Mouse (Mus musculus) forebrain, embryonic 16.5 days (tissue): ENCODE data around the gene Sh3pxd2a. TPM values are rescaled to one million over a fixed set of nuclear protein-coding genes. Genes with fewer than 3 reads are reported as not detected.

Experiments
- ATAC-seq: fragments of 200-750 bp; cut with Nextera tagmentation; 2 replicates; pipeline ENCODE4 v1.8.0; 2017; ENCODE audit warnings: mild to moderate bottlenecking, moderate library complexity
- H3K27ac ChIP-seq: fragments of 300-500 bp; sonication (generic); 2 replicates; pipeline ENCODE4 v1.5.1; 2014; ENCODE audit warnings: low read length, control low read depth
- H3K27me3 ChIP-seq: fragments of 300-500 bp; sonication (generic); replicated peaks from 2 replicates; pipeline ENCODE4 v1.6.1; 2014; ENCODE audit warnings: low read length; ENCODE audit not compliant: control insufficient read depth, insufficient read depth
- H3K36me3 ChIP-seq: fragments of 300-500 bp; sonication (generic); 2 replicates; pipeline ENCODE4 v1.6.1; 2014; ENCODE audit not compliant: control insufficient read depth, insufficient read depth
- H3K4me1 ChIP-seq: fragments of 300-500 bp; sonication (generic); replicated peaks from 2 replicates; pipeline ENCODE4 v1.6.1; 2014; ENCODE audit warnings: low read length; ENCODE audit not compliant: control insufficient read depth, insufficient read depth
- H3K4me2 ChIP-seq: fragments of 300-500 bp; sonication (generic); 2 replicates; pipeline ENCODE4 v1.6.1; 2014; ENCODE audit warnings: mild to moderate bottlenecking, low read length, control low read depth
- H3K4me3 ChIP-seq: fragments of 300-500 bp; sonication (generic); replicated peaks from 2 replicates; pipeline ENCODE4 v1.5.1; 2014; ENCODE audit warnings: mild to moderate bottlenecking, low read length, control low read depth
- H3K9ac ChIP-seq: fragments of 300-500 bp; sonication (generic); replicated peaks from 2 replicates; pipeline ENCODE4 v1.6.1; 2014; ENCODE audit warnings: low read depth, low read length, control low read depth
- H3K9me3 ChIP-seq: fragments of 300-500 bp; sonication (generic); 2 replicates; pipeline ENCODE4 v1.6.1; 2016; ENCODE audit warnings: low read length; ENCODE audit not compliant: control insufficient read depth
- WGBS: fragments of 180-500 bp; shearing (Covaris S2); extraction: QIAGEN DNeasy Blood & Tissue Kit; methylation state at CpG from one replicate; pipeline ENCODE4 v1.1.7; 2014; 5-methylcytosine and 5-hydroxymethylcytosine counted together
- polyA plus RNA-seq: library from polyadenylated mRNA; unstranded; fragments of >200 nt; fragmentation: Nextera tagmentation; extraction: Ambion mirVana; gene quantifications from 2 replicates; pipeline ENCODE4 v1.2.1, GENCODE M21; 2015

The Sh3pxd2a gene
- polyA plus RNA-seq, 1 experiment from 2014 or later: 2.1 TPM

DNA sequence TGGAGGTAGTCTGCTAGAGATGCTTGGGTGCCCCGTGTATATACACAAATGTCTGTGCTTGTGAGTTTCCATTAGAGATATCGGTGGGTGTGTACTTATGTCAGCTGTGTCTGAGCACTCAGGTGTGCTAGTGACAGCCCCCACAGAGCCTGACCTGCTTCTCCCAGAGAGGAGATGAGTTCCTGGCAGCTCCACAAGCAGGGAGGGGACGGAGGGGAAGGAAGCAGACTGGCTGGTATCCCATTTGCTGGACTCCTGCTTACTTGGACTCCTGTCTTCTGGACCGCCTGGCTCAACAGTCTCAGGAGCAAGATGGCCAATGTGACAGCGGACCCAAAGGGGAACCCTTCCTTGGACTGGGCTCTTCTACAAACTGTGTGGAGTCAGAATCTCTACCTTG, 234.7 kb downstream of the Sh3pxd2a start:
- H3K4me1 ChIP-seq: peaks cover 9% of the 10 kb centered on the region
- no peaks in the 10 kb centered on the region for H3K27me3 ChIP-seq
- no peak overlapping the region for H3K9ac ChIP-seq
- H3K9me3 ChIP-seq: no peaks in the 10 kb centered on the region
- WGBS: 76% methylated on average over 5 of the region's 5 CpGs
- no peaks in the 10 kb centered on the region for H3K36me3 ChIP-seq
- H3K27ac ChIP-seq: no peak overlapping the region
- no peak overlapping the region for H3K4me3 ChIP-seq
- ATAC-seq: no peak
- no peak overlapping the region for H3K4me2 ChIP-seq

DNA sequence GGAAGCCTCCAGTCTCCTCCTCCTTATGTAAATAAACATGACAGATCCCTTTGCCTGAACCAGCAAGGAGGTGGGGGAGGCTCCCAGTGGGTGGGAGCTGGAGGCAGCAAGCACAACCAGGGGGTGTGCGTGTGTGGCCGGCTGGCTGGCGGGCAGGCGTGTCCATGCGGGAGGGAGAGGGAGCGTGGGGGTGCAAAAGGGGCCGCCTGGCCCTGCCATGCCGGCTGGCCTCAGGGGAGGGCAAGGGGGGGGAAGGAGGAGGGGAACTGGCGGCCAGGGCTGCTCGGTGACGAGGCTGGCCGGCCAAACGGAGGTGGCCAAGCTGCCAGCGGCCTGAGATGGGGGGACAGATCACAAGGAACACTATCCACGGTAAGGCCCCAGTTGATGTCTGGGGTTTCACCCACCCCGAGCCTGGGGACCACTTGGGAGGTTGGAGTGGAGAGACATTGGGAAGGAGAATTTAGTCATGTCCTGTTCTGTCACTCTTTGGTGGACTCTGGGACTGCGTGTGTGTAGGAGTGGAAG, 235.4 kb downstream of the Sh3pxd2a start:
- Histone ChIP-seq H3K36me3 (no peaks in the 10 kb centered on the region), H3K9me3 (no peaks in the 10 kb centered on the region), H3K4me3 (no peak overlapping the region), H3K27ac (no peak overlapping the region), H3K4me1 (peaks cover 9% of the 10 kb centered on the region), H3K9ac (no peak overlapping the region; the same call in 1 of the 2 replicates), H3K27me3 (no peaks in the 10 kb centered on the region), H3K4me2 (peak overlapping the region; percentile 33)
- WGBS: 11% methylated on average over 14 of the region's 17 CpGs
- 0 out of 2 replicates have a peak, but pooled peaks have one; percentile 28 for ATAC-seq

DNA sequence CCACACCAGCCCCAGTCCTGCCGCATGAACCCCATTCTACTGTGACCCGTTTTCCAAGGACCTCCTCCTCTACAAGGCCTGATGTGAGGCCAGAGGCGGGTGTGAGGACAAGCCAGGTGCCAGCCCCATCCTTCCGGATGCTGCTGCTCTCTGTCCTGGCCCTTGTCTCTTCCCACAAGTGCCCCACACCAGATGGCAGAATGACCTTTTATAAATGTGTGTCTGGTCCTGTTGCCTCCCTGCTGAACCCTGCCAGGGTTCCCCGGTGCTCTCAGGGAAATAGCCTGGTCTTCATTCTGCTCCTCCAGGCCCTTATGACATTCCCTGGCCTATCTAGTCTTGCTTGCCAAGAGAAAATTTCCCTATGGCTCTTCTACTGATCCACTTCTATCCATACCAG, 238.4 kb downstream of the Sh3pxd2a start:
- no peak overlapping the region for H3K9ac ChIP-seq
- H3K9me3 ChIP-seq: no peaks in the 10 kb centered on the region
- no peak overlapping the region for H3K4me2 ChIP-seq
- H3K4me3 ChIP-seq: no peak overlapping the region
- no peak overlapping the region for H3K27ac ChIP-seq
- H3K36me3 ChIP-seq: no peaks in the 10 kb centered on the region
- peaks cover 16% of the 10 kb centered on the region for H3K4me1 ChIP-seq
- ATAC-seq: no peak
- no peaks in the 10 kb centered on the region for H3K27me3 ChIP-seq
- WGBS: 90% methylated on average over 5 of the region's 5 CpGs

DNA sequence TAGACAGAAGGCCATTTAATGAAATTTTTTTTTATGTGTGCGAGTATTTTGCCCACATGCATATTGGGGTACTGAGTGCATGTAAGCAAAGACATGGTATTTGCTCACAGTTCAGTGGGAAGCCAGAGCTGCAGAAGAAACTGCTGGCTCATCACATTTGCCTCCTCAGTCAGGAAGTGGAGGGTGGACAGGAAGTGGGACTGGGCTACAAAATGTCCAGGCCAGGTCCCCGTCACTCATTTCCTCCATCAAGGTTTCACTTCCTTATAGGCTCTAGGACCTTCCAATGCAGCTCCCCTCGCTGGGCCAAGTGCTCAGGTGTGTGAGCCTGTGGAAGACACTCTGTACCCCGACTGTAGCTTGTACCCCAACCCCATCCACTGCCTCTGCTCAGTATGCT, 239.5 kb downstream of the Sh3pxd2a start:
- Histone ChIP-seq H3K4me1 (peaks cover 16% of the 10 kb centered on the region), H3K27me3 (no peaks in the 10 kb centered on the region), H3K9me3 (no peaks in the 10 kb centered on the region), H3K27ac (no peak overlapping the region), H3K9ac (no peak overlapping the region), H3K36me3 (no peaks in the 10 kb centered on the region), H3K4me2 (no peak overlapping the region), H3K4me3 (no peak overlapping the region)
- WGBS: 80% methylated on average over 4 of the region's 4 CpGs
- ATAC-seq: no peak

DNA sequence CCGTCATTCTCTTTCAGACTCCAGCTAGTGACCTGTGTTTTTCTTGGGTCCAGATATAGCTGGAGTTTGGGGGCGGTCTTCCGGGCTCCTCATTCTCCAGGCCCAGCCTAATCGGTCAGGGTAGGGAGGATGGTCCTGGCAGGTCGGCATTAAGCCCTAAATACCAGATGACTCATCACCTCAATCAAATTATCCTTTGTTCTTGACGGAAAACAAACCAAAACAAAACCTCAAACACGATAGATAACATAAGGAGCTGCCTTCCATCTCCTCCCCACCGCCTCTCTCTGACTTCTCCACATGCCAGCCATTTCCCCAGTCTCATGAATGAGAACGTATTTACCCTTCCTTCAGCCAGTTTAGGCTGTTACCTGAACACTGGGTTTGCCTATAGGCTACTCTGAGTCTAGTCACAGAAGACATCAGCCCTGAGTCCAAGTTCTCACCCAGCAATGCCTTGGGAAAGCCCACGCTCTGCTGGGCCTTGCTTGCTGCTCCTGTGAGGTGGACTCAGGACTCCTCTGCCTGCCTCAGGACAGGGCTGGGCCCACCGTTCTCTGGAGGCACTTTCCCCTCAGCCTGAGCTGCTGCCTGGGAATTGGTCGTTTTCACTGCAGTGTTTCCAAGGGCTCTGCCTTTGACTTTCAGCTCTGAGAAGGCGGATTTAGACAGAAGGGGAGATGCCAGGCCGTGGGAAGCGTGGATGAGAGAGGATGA, 241.2 kb downstream of the Sh3pxd2a start:
- H3K9ac ChIP-seq: no peak overlapping the region
- no peaks in the 10 kb centered on the region for H3K9me3 ChIP-seq
- WGBS: 74% methylated on average over 15 of the region's 15 CpGs
- ATAC-seq: no peak
- H3K27ac ChIP-seq: no peak overlapping the region
- no peak overlapping the region for H3K4me3 ChIP-seq
- peaks cover 7% of the 10 kb centered on the region for H3K4me1 ChIP-seq
- H3K36me3 ChIP-seq: no peaks in the 10 kb centered on the region
- no peak overlapping the region for H3K4me2 ChIP-seq
- no peaks in the 10 kb centered on the region for H3K27me3 ChIP-seq

DNA sequence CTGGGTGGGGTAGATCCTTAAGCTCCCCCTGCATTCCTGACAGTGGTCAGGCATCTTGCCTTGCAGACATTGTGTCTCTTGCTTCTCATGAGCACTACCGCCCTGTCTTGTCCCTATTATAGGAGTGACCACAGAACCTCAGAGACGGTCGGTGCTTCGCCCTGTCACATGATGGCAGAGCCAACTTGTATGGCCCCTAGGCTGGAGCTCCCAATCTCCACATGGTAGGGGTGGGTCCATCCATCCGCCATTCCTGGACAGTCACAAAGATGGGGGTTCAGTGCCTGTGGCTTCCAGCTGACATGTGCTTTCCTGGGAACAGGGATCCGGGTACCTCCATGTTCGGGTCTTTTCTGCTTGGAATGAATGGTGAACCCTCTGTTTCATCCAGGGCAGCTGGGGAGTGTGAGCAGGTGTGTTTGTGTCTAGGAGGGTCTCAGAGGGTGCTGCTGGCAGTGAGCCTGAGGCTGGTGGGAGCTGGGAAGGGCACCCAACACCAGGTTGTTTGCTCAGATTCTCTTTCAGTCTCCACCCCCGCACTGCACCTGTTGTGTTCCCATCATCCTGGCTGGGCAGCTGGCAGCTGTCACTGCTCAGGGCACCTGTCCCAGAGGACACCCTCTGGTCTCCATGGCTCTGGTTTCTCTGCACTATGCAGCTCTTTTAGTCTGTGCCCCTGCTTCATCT, 241.9 kb downstream of the Sh3pxd2a start:
- Histone ChIP-seq H3K9ac (no peak overlapping the region), H3K4me1 (peaks cover 7% of the 10 kb centered on the region), H3K27me3 (no peaks in the 10 kb centered on the region), H3K4me2 (no peak overlapping the region), H3K36me3 (no peaks in the 10 kb centered on the region), H3K4me3 (no peak overlapping the region), H3K27ac (no peak overlapping the region), H3K9me3 (no peaks in the 10 kb centered on the region)
- 0 out of 2 replicates have a peak, but pooled peaks have one; percentile 36 for ATAC-seq
- WGBS: 85% methylated on average over 8 of the region's 8 CpGs

DNA sequence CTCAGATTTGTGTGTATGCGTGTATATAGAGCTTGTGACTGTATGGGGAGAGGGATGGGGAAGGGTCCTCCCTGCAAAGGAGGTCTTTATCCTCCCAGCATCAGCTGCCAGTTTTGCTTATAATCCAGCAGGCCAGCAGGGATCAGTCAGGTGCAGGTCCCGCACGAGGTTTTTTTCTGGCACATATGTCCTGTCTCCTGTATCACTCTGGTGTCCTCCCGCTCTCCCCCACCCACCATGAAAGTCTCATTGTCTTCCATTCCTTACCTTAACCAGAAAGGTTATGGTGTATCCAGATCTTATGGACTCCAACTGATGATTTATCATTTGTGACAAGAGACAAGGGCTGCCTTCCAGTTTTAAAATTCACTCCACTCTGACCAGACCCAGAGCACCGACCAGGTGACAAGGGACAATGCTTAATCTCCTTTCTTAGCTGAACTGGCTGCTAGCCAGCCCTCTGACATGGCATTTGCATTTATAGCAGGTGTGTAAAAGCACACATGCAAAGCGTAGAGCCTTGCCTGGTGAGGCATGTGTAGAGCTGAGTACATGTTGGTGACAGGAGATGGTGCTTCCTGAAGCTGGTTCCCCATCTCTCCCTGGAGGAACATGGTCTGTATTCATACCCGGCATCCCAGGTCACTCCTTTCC, 242.6 kb downstream of the Sh3pxd2a start:
- H3K4me1 ChIP-seq: peaks cover 7% of the 10 kb centered on the region
- H3K36me3 ChIP-seq: no peaks in the 10 kb centered on the region
- H3K27ac ChIP-seq: no peak overlapping the region
- no peaks in the 10 kb centered on the region for H3K9me3 ChIP-seq
- no peak overlapping the region for H3K4me3 ChIP-seq
- H3K27me3 ChIP-seq: no peaks in the 10 kb centered on the region
- H3K4me2 ChIP-seq: no peak overlapping the region
- no peak for ATAC-seq
- 69% methylated on average over 7 of the region's 7 CpGs for WGBS
- no peak overlapping the region for H3K9ac ChIP-seq

DNA sequence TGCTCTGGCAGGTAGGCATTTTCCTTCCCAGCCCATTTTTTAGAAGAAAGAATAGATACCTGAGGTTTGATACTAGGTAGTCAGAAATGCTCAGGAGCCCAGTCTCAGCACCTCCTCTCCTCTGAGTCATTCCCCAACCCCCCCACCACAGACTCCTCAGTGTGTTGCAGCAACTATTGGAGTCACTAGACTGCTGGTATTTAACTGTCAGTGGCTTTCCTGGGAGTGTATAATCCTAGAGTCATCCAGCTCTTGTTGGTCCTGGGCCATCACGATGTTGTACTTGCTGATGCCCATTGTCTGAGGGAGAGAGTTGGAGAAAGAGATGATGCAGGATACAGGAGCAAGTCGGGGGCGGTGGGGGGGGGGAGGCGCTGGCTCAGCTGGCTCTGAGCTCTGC, 243.2 kb downstream of the Sh3pxd2a start:
- H3K4me2 ChIP-seq: no peak overlapping the region
- no peaks in the 10 kb centered on the region for H3K36me3 ChIP-seq
- H3K9ac ChIP-seq: no peak overlapping the region
- no peak overlapping the region for H3K4me3 ChIP-seq
- peaks cover 7% of the 10 kb centered on the region for H3K4me1 ChIP-seq
- no peak for ATAC-seq
- H3K27ac ChIP-seq: no peak overlapping the region
- H3K27me3 ChIP-seq: no peaks in the 10 kb centered on the region
- no peaks in the 10 kb centered on the region for H3K9me3 ChIP-seq
- 83% methylated on average over 4 of the region's 4 CpGs for WGBS

DNA sequence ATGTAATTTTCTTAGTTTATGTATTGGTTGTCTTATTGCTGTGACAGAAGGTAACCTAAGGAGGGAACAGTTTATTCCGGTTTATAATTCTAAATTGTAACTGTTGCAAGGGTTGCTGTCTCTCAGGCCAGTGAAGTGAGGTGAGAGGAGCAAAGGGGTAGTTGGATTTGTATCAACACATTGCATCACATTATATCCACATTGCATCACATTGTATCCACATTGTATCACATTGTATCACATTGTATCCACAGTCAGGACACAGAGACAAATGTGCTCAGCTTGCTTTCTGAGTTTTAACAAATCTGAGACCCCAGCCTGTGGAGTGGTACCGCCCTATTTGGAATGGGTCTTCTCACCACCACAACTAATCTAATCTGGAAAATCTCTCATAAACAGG, 244.0 kb downstream of the Sh3pxd2a start:
- Histone ChIP-seq H3K9ac (no peak overlapping the region), H3K4me1 (peaks cover 7% of the 10 kb centered on the region), H3K36me3 (no peaks in the 10 kb centered on the region), H3K4me3 (no peak overlapping the region), H3K27ac (no peak overlapping the region), H3K27me3 (no peaks in the 10 kb centered on the region), H3K9me3 (no peaks in the 10 kb centered on the region), H3K4me2 (no peak overlapping the region)
- ATAC-seq: no peak
- 91% methylated on average over 2 of the region's 2 CpGs for WGBS
